8 mouse cellular contexts compared by ENCODE assay signal in genomic region chr5:115210380-115210779, GRCm38 (mm10). TPM values are rescaled to one million over a fixed set of nuclear protein-coding genes. Genes with fewer than 3 reads are reported as not detected.
DNase-seq lines count a peak whose midpoint lies in the region; ATAC-seq and TF ChIP-seq lines count a peak whose summit lies in the region.

No protein-coding gene starts in this region.

- H3K9ac ChIP-seq in kidney, embryonic 15.5 days, result no peak overlapping the region
- H3K9ac ChIP-seq in ES-Bruce4 (ENCODE audit: low read depth, poor library complexity, severe bottlenecking), result no peak overlapping the region
- no peak overlapping the region for H3K9ac ChIP-seq in lung, postnatal 0 days (replicated peaks; ENCODE audit: low read depth)

- H3K4me1 ChIP-seq in kidney, adult 2 months (ENCODE audit: control insufficient read depth, insufficient read depth, low read length), result no peaks in the 10 kb centered on the region
- peaks cover 9% of the 10 kb centered on the region for H3K4me1 ChIP-seq in kidney, embryonic 15.5 days
- peaks cover 1% of the 10 kb centered on the region for H3K4me1 ChIP-seq in ES-Bruce4 (ENCODE audit: control insufficient read depth, insufficient read depth, low read length)
- H3K4me1 ChIP-seq in lung, postnatal 0 days (ENCODE audit: insufficient read depth, low read depth, low read length), result no peaks in the 10 kb centered on the region

- H3K4me3 ChIP-seq in kidney, adult 2 months (ENCODE audit: insufficient read depth, low read depth, low read length), result no peak overlapping the region
- H3K4me3 ChIP-seq in kidney, embryonic 15.5 days (replicated peaks), result no peak overlapping the region
- H3K4me3 ChIP-seq in ES-Bruce4 (ENCODE audit: low read depth, low read length), result no peak overlapping the region
- no peak overlapping the region for H3K4me3 ChIP-seq in lung, postnatal 0 days (ENCODE audit: low read depth, low read length)

- H3K4me2 ChIP-seq in kidney, embryonic 15.5 days, result no peak overlapping the region
- no peak overlapping the region for H3K4me2 ChIP-seq in lung, postnatal 0 days (replicated peaks; ENCODE audit: low read depth, low read length)

- peak; percentile 61 for TF ChIP-seq CTCF in kidney, adult 2 months (conservative IDR thresholded peaks at IDR 0.05; ENCODE audit: insufficient read depth, insufficient read length, low read depth, low read length)
- peak; percentile 76 for TF ChIP-seq CTCF in ES-Bruce4 (IDR thresholded peaks at IDR 0.05; ENCODE audit: low read depth, low read length)
- TF ChIP-seq CTCF in lung, postnatal 0 days (IDR thresholded peaks at IDR 0.05), result peak; percentile 68

- no peaks in the 10 kb centered on the region for H3K36me3 ChIP-seq in kidney, adult 2 months (ENCODE audit: control insufficient read depth, insufficient read depth, low read length)
- no peaks in the 10 kb centered on the region for H3K36me3 ChIP-seq in kidney, embryonic 15.5 days
- H3K36me3 ChIP-seq in ES-Bruce4 (ENCODE audit: control insufficient read depth, insufficient read depth, low read length, poor library complexity, severe bottlenecking), result no peaks in the 10 kb centered on the region
- no peaks in the 10 kb centered on the region for H3K36me3 ChIP-seq in lung, postnatal 0 days (ENCODE audit: insufficient read depth, low read length)

- ATAC-seq in kidney, embryonic 15.5 days (replicated peaks; ENCODE audit: low FRiP score), result no peak
- no peak for ATAC-seq in lung, postnatal 0 days

- WGBS in kidney, adult 2 months, result 16% methylated on average over 1 of the region's 1 CpGs
- WGBS in kidney, embryonic 15.5 days, result 6% methylated on average over 1 of the region's 1 CpGs
- 9% methylated on average over 1 of the region's 1 CpGs for WGBS in lung, postnatal 0 days

- no peaks in the 10 kb centered on the region for H3K9me3 ChIP-seq in kidney, embryonic 15.5 days (replicated peaks)
- H3K9me3 ChIP-seq in ES-Bruce4 (replicated peaks; ENCODE audit: control insufficient read depth, insufficient read depth, low read length, poor library complexity, severe bottlenecking), result no peaks in the 10 kb centered on the region
- H3K9me3 ChIP-seq in lung, postnatal 0 days (ENCODE audit: low read length), result no peaks in the 10 kb centered on the region

- no peak overlapping the region for H3K27ac ChIP-seq in kidney, adult 2 months (ENCODE audit: insufficient read depth, low read depth, low read length)
- H3K27ac ChIP-seq in kidney, embryonic 15.5 days, result no peak overlapping the region
- no peak overlapping the region for H3K27ac ChIP-seq in ES-Bruce4 (ENCODE audit: insufficient read depth, low read length)
- no peak overlapping the region for H3K27ac ChIP-seq in lung, postnatal 0 days (ENCODE audit: low read length)

- no peak for TF ChIP-seq EP300 in ES-Bruce4 (IDR thresholded peaks at IDR 0.05; ENCODE audit: insufficient read depth, low read depth, low read length)
- no peak for TF ChIP-seq EP300 in lung, postnatal 0 days (IDR thresholded peaks at IDR 0.05)

- TF ChIP-seq POLR2A in kidney, adult 2 months (IDR thresholded peaks at IDR 0.05; ENCODE audit: low read depth, low read length), result no peak
- no peak for TF ChIP-seq POLR2A in ES-Bruce4 (IDR thresholded peaks at IDR 0.05; ENCODE audit: insufficient read depth, low read length)

- DNase-seq in kidney, adult 2 months, result peak; percentile 33
- DNase-seq in adrenal gland, postnatal 10 days, result peak; percentile 58
- DNase-seq in lung, postnatal 0 days (ENCODE audit: low spot score), result no peak
- no peak for DNase-seq in left cerebral cortex, adult 18-20 months (ENCODE audit: low spot score in 2 of 2)
- no peak for DNase-seq in right cerebral cortex, adult 2 months (ENCODE audit: low spot score in 2 of 2)
- no peak for DNase-seq in layer of hippocampus, postnatal 36 days

- peaks cover 1% of the 10 kb centered on the region; the same call in 1 of the 2 replicates for H3K27me3 ChIP-seq in kidney, adult 2 months (replicated peaks; ENCODE audit: control insufficient read depth, insufficient read depth, low read length)
- peaks cover 12% of the 10 kb centered on the region for H3K27me3 ChIP-seq in kidney, embryonic 15.5 days
- no peaks in the 10 kb centered on the region for H3K27me3 ChIP-seq in ES-Bruce4 (ENCODE audit: control insufficient read depth, insufficient read depth, low read length, poor library complexity, severe bottlenecking)
- H3K27me3 ChIP-seq in lung, postnatal 0 days (replicated peaks; ENCODE audit: insufficient read depth, low read length), result no peaks in the 10 kb centered on the region

RNA-seq across cellular contexts. Expression of gene Cabp1, which starts 16.2 kb away (rescaled TPM):
- polyA plus RNA-seq in kidney, adult 2 months (2012; rRNA removed), result 1.7 and 2.6 TPM in 2 replicates
- polyA plus RNA-seq in kidney, embryonic 15.5 days (2015; fragmentation: Nextera tagmentation; extraction: Ambion mirVana), result 1.7 TPM in 2 replicates
- polyA plus RNA-seq in ES-Bruce4 (2011; ENCODE audit: insufficient read depth, insufficient read length, low read depth, missing spikeins), result 8.1 and 11.4 TPM in 2 replicates
- 1 to 10 TPM; 4.1 to 4.4 TPM for total RNA-seq in adrenal gland, postnatal 10 days (2021)
- polyA plus RNA-seq in lung, postnatal 0 days (2015; fragmentation: Nextera tagmentation; extraction: Ambion mirVana), result 0.90 and 1.1 TPM in 2 replicates
- 100 to 1,000 TPM; 288 to 320 TPM for total RNA-seq in left cerebral cortex, adult 18-20 months (2021)
- 100 to 1,000 TPM; 122 to 139 TPM for total RNA-seq in layer of hippocampus, postnatal 36 days (2021)

RNA-seq across cellular contexts. Expression of gene Pop5, which starts 25.3 kb away (rescaled TPM):
- 132 and 160 TPM in 2 replicates for polyA plus RNA-seq in kidney, adult 2 months (2012; rRNA removed)
- polyA plus RNA-seq in kidney, embryonic 15.5 days (2015; fragmentation: Nextera tagmentation; extraction: Ambion mirVana), result 114 and 123 TPM in 2 replicates
- polyA plus RNA-seq in ES-Bruce4 (2011; ENCODE audit: insufficient read depth, insufficient read length, low read depth, missing spikeins), result 76.1 and 79.9 TPM in 2 replicates
- 10 to 100 TPM; 86.6 to 97.6 TPM for total RNA-seq in adrenal gland, postnatal 10 days (2021)
- 77.6 and 78.8 TPM in 2 replicates for polyA plus RNA-seq in lung, postnatal 0 days (2015; fragmentation: Nextera tagmentation; extraction: Ambion mirVana)
- total RNA-seq in left cerebral cortex, adult 18-20 months (2021), result 100 to 1,000 TPM in 1 of 2 experiments, 10 to 100 TPM in 1; 95.9 to 111 TPM
- 100 to 1,000 TPM; 117 to 122 TPM for total RNA-seq in layer of hippocampus, postnatal 36 days (2021)

RNA-seq across cellular contexts. Expression of gene Mlec, which starts 52.4 kb away (rescaled TPM):
- 202 and 209 TPM in 2 replicates for polyA plus RNA-seq in kidney, adult 2 months (2012; rRNA removed)
- polyA plus RNA-seq in kidney, embryonic 15.5 days (2015; fragmentation: Nextera tagmentation; extraction: Ambion mirVana), result 84.7 and 97.3 TPM in 2 replicates
- polyA plus RNA-seq in ES-Bruce4 (2011; ENCODE audit: insufficient read depth, insufficient read length, low read depth, missing spikeins), result 137 and 139 TPM in 2 replicates
- total RNA-seq in adrenal gland, postnatal 10 days (2021), result 100 to 1,000 TPM; 160 to 163 TPM
- polyA plus RNA-seq in lung, postnatal 0 days (2015; fragmentation: Nextera tagmentation; extraction: Ambion mirVana), result 15.0 and 17.5 TPM in 2 replicates
- total RNA-seq in left cerebral cortex, adult 18-20 months (2021), result 10 to 100 TPM; 88.6 to 93.5 TPM
- total RNA-seq in layer of hippocampus, postnatal 36 days (2021), result 10 to 100 TPM; 92.7 to 96.4 TPM

Comparison
In these comparisons a context has a peak if more than half of its experiments do, and no peak if none do; other contexts are left out.
1. DNase-seq: peak in kidney, adult 2 months (single experiment) and adrenal gland, postnatal 10 days (single experiment); none in lung, postnatal 0 days (single experiment), left cerebral cortex, adult 18-20 months (0 of 2), right cerebral cortex, adult 2 months (0 of 2) and layer of hippocampus, postnatal 36 days (0 of 2).
2. Peak in every context shown above with its lines, with median percentiles within 50 percentile points of each other: CTCF ChIP-seq.